Mouse (Mus musculus) cerebellum, postnatal 10 days (tissue): Measurements from ENCODE around the gene Rasgef1c.
A peak's percentile ranks its signal among the peaks of the same experiment; 100 is the strongest.

Source experiments
- DNase-seq, 2 experiments: peaks; one replicate each; pipeline ENCODE4 v3.0.0; 2021; ENCODE audit warnings: mixed read lengths in 2 of 2

Gene Rasgef1c

GRCm38 (mm10) chr11:49927169-49927568 is 25.5 kb downstream of the Rasgef1c start:
- DNase-seq, result peak; percentile 57 to 61

- DNase-seq, result peak; percentile 47 to 53
These were observed 26.0 kb downstream of the Rasgef1c start for GRCm38 (mm10) chr11:49927670-49928069.

DNA sequence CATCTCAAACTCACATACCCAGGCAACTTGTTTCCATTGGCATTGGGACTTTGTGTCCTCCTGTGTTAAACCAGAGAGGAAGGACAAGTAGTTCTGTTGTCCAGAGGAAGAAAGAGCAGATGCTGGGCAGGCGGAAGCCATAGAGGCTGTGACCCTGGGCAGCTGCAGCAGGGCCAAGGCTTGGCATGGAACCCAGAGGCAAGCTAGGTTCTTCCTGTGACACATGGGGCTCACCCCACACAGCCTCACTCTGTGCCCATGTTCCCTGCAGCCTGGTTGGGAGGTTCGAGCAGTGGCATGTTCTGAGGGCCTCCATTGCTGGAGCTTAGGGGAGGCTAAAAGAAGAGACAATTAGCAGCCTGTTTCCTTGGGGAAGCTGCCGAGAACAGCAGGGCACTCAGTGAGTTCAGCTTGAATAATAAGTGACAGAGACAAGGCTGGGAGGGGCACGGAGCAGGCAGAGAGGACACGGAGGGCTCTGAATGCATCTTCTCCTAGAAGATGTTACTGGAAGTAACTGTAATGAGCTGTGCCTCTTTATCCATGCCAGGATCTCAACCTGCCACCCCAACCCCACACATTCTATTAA is 29.5 kb downstream of the Rasgef1c start:
- peak; percentile 62 to 69 for DNase-seq

GRCm38 (mm10) chr11:49931853-49932252 is 30.2 kb downstream of the Rasgef1c start:
- peak; percentile 69 to 72 for DNase-seq

- no peak for DNase-seq
These were observed 32.2 kb downstream of the Rasgef1c start for GRCm38 (mm10) chr11:49933811-49934210.

DNA sequence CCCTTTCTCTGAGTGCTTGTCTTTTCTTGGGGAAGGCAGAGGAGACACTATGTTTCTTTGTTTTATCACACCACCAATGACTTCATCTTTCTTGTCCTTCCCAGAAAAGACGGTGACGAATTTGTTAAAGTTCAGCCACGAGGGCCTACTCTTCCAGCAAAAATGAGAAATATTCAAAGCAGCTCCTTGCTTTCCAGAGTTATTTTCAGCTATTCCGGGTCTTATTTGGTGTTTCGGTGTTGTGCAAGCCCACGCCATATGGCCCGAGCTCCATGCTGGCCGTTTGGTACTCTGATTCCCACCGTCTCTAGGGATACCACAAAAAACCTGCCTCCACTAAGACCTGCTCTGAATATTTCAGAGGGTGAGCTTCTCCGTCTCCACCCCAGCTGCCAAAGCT is 32.7 kb downstream of the Rasgef1c start:
- DNase-seq, result peak; percentile 72 to 73

DNA sequence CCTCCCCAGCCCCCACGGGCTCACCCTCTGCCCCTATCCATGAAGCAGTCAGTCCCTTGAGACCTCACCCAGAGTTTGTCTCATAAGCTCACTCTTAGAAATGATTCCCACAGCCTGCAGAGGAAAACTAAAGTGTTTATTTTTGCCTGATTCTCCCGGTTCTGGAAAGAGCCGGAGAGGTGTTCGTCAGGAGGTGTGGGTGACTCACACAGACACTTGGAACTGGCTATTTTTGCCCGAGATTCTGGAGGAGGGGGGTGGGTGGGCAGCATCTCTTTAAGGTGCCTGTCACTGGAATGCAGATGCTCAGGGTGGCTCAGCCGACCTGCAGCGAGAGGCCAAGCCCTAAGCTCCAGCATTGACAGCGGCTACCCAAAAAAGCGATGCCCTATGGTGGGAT is 34.8 kb downstream of the Rasgef1c start:
- DNase-seq, result peak in 1 of 2 experiments; percentile 24

GRCm38 (mm10) chr11:49937779-49938178 is 36.1 kb downstream of the Rasgef1c start:
- no peak for DNase-seq

DNA sequence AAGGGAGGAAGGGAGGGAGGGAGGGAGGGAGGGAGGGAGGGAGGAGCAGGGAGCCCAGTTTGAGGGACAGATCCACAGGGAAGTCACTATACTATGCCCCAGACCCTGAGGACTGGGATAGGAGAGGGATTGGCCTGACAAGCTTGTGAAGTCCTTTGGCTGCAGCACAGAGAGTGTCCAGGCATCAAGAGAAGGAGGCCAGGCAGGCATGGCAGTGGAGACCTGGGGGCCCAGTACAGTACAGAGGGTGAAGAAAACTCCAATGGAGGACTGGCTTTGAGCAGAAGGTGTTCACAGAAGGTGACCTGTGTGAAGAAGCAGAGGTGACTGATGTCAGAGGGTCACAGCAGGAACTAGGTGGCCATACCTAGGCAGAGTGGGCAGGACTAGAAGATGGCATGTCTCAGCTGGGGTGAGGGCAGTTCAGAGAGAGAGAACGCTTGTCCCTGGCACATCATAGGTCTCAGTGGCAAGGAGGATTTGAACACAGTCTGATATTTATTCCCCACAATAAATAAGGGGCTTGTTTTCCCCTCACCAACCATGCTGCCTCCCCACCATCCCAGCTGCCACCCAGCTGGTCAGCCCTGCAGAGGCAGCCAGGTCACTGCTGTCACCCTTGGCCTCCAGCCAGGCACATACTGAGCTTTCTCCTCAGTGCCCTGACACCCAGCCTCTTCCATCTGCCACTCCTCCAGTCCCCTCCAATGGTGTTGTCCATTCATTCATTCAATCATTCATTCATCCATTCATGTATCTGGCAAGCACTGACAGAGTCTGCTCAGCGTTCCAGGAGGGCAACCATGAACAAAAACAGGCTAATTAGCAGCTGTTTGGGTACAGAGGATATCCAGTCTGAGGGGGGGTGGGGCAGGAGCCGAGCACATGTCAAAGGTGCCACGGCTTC is 36.9 kb downstream of the Rasgef1c start:
- DNase-seq, result peak; percentile 99

DNA sequence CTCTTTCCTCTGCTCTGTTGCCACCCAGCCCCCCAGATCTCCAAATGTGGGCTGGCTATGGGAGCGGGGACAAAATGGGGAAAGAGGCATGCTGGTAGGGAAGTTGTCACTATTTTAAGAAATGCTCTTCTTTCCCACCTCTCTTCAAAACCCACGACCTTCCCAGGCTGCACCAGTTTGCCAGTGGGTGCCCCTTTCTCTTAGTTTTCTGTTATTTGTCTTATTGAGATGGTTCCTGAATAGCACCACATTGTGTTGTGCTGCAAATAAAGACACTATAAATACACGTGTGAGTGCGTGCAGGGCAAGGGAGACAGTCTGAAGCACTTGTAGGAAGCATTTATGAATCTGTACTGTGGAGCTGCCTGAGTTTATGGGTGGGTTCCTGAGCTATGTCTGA is 41.2 kb downstream of the Rasgef1c start:
- no peak for DNase-seq

DNA sequence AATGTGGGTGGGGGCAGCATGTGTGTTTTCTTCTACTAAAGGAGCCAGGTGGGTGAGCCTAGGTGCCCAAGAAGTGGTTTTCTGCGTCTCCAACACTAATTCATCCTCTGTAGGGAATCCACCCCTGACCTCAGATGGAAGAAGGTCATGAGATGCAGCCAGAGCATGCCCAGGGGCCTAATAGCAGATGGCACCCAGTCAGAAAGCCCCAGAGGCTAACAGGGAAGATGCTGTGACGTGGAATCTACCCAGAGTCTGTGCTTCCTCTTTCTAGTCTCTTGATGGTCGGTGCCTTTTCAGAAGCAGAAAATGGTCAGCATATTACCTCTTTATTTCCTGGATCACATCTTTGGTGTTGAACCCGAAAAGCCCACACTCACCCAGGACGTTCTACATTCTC is 42.3 kb downstream of the Rasgef1c start:
- DNase-seq, result no peak

DNA sequence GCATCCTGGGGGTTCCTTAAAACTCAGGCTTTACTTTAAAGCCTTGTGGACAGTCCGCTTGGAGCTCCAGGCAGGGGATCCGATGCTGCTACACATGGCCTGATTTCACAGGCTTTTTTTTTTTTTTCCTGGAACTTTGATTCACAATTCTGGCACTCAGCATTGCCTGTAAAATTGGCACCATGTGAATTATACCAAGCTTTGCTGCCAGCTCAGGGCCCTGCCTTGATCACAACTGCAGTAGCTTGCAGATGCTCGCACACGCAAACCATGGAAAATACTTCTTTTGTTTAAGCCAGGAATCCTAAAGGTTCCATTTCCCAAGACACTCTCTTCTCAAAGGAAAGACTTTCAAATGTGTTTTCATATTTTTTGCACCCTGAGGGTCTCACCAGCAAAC is 44.1 kb downstream of the Rasgef1c start:
- no peak for DNase-seq

- peak; percentile 75 to 89 for DNase-seq
These were observed 48.2 kb downstream of the Rasgef1c start for GRCm38 (mm10) chr11:49949839-49950238.

GRCm38 (mm10) chr11:49953616-49954015 is 52.0 kb downstream of the Rasgef1c start:
- DNase-seq, result no peak

DNA sequence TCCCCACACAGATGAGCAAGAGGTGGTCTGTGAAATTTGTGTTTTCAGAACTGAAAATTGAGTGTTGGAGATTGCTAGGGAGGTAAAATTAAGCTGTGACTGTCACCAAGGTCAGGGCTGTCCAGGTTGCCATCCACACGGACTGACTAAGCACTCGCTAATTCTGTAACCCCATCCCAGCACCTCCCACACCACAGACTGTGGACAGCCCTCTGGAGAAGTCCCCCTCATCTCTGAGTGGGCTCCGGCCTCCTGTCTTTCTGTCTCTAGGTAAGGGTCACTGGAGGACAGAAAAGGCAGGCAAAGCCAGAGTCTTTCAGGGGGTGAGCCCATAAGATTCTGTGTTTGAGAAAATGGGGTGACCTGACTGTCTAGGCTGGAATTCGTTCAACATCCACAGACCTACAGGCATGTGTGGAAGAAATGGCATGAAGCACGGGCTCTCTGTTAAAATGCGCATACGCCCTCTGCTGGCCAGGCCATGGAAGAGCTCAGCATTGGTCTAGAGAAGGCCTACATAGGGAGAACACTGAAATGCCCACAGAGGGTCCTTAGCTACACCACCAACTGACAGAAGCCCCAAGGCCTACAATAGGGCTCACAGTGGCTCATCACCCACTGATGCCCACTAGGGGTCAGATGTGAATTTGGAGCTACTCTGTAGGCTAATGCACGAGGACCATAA is 54.1 kb downstream of the Rasgef1c start:
- DNase-seq, result peak; percentile 93

- no peak for DNase-seq
These were observed 56.4 kb downstream of the Rasgef1c start for GRCm38 (mm10) chr11:49958017-49958416.

GRCm38 (mm10) chr11:49961098-49961740 is 59.6 kb downstream of the Rasgef1c start:
- peak; percentile 91 to 93 for DNase-seq

DNA sequence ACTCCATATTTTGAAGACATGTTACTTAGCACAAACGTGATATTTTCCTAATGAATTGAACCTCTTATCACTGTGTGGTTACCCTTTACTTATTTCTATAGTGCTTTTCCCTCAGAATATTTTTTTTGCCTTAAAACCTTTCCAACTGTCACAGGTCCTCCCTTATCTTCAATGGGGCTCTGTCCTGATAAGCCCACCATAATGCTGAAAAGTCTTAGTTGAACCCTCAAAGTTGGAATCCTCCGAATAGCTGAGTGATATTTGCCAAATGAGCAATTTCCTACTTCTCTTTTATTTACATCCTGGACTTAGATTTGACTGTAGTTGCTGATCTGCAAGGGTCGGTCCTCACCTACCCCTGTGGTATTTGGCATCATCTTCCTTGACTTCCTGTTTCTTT is 63.7 kb downstream of the Rasgef1c start:
- DNase-seq, result no peak

DNA sequence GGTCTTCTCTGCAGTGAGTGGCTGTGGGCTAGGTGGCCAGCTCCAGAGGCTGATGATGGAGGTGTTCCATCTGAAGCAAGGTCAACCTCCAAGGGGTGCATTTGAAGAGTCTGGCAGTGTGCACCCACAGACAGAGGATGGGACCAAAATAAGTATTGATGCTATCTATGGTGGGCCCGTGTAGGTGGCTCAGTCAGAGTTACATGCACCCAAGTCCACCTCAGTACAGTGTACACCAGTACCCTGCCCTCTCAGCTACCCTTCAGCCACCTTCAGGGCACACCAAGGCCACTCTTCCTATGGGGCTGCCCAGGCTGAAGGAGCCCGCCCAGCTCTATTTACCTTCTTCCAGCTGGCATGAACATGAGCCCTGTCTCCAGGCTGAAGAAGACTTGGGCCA is 68.1 kb downstream of the Rasgef1c start:
- DNase-seq, result no peak

- no peak for DNase-seq
These were observed 72.2 kb downstream of the Rasgef1c start for GRCm38 (mm10) chr11:49973657-49974340.

DNA sequence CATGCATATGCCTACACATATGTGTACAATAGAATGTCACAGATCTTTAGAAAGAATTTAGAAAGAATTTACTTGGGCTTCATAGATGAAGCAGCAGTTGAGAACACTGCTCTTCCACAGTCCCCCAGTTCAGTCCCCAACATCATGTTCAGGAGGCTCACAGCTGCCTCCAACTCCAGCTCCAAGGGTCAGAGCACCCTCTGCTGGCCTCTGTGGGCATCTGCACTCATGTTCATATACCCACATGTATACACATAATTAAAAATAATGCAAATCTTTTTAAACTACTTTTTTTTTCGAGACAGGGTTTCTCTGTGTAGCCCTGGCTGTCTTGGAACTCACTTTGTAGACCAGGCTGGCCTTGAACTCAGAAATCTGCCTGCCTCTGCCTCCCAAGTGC is 73.0 kb downstream of the Rasgef1c start:
- DNase-seq, result no peak

DNA sequence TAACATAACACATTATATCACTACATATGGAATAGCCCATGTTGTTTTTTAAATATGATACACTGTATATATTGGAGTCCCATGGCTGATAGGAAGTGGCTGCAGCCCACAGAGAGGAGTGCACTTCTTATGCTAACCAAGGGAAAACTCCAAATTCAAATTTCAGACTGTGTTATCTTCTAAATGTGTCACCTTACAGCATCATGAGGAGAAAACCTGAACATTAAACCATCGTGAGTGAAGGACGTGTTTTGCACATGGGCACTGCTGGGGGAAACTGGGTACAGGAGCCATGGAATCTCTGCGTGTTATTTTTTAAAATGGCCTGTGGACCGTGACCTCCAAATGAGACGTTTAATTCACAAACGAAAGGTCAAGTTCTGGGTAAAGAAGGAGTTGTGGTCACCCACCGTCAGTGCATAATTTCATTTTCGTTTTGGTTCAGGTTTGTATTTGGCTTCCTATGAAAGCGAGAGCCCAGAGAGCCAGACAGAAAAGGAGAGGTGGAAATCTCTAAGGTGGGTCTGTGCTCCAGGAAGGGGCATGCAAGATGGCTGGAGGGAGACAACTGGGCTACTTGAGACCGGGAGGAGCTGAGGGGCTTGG is 76.4 kb downstream of the Rasgef1c start:
- DNase-seq, result no peak
